Mouse (Mus musculus) retina, postnatal 1 day (tissue): ENCODE results near the gene Calml4.

Source experiments
- DNase-seq: peaks from one replicate; pipeline ENCODE4 v3.0.0-alpha.2; 2012

The Calml4 gene

DNA sequence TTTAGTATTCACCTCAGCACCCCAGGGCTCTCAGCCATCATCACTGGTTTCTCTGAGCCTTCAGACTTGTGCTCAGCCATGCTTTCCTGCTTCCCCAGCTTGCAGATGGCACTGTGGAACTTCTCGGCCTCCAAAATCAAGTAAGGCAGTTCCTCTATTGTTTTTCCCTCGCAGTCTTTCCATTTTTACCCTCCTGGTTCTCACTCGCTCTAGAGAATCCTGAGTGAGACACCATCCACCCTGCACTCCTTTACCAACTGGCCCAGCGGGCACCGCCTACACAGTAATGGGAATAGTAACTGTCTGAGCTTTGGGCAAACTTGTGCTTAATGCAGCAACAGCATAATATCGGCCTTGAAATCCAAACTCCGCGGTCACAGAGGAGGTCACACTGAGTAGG is 47.2 kb downstream of the Calml4 start:
- no peak for DNase-seq

DNA sequence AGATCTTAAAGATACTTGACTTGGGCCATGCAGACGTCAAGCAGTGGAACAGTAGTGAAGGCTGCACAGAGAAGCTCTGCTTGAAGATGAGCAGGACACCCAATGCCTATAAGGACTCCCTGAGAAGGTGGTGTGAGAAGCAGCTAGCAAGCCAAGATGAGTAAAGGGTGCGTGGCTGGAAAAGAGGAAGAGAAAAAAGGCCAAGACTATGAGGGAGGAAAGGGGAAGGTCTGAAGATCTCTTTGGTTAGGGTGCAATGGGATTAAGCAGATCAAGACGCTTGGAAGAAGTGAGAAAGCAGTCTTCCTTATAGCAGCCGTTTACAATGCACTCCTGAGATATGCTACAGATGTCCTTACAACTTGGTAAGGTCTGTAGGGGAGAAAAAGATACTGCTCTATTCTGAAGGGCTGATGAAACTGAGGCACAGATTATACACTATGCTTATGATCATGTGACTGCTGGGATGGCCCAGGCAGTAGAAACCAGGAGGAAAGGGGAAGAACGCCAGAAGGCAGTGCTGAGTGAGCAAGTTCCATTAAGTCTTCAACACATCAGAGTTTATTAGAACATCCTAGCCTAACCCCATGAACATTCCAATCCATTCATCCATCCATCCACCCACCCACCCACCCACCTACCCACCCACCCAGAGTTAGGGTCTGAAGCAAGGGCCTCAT is 55.6 kb downstream of the Calml4 start:
- no peak for DNase-seq

DNA sequence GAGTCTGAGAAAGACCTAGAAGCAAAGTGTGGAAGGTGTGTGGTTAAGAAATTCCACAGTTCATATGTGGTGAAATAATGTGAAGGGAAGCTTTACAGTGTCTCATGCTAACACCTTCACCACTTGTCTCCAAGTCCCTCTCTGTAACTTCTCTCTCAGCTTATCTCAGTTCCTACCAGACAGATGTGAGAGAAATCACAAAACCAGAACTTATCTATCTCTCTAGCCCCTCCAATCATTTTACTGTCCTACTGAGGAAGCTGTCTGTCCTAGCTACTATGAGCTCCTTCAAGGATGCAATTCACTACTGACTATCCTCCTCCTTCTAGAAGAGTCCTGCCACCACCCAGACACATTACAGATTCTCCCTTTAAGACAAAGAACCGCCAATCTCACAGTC is 59.2 kb downstream of the Calml4 start:
- DNase-seq, result no peak

DNA sequence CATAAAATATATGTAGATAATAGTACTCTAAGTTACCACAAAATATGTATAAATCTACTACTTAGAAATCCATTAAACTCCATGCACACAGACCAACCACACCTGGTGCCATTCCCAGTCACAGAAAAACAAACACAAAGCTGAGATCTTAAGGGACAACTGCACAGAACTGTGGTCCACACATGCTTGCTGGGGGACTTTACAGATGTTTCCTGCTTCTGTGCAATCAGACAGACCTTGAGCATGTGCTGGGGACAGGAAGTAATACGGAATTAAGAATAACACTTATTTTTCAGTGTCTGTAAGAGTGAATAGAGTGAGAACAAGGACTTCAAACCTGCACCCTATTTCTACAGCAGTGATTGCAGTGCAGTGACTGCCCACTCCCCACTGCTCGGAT is 63.0 kb downstream of the Calml4 start:
- DNase-seq, result no peak

DNA sequence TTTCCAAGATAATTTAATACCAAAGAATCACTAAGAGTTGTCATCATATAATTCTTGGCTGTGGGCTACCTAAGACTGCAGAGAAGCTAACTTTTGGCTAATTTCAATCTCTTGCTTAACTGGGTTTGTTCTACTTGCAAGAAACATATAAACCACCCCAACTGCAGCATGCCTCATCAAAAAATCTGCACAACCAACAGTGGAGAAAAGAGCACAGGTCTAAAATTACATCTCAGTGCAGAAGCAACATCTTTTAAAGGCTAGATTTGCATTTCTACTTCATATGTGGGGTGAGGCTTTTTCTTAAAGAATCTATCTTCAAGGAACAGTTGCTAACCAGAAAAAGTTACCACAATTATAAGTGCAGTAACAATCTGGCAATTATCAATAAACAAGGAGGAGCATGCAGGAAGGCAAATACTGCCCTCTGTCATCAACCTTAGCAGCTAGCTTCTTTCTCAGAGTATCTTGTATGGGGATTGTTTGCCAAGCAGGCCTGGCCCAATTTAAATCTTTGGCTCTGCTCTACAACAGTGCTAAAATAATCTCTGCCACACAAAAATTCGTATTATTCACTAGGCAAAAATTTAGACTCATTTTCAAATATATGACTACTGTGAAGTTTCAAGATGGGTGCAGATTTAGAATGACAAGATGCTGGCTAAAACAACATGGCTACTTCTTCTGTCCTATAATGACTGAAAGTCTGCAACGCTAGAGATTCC is 67.2 kb downstream of the Calml4 start:
- DNase-seq, result no peak
